Mouse (Mus musculus) c-Kit-positive CD71-positive TER-119-negative erythroid progenitor cells, embryonic 14.5 days (primary cell): ENCODE results near the gene Top2a.
"Not testable (repeated sequence)": the region's sequence is repeated elsewhere in the genome, so short reads cannot be mapped to it uniquely, and the experiment has no call there.

Source experiments
- DNase-seq: peaks from one replicate; pipeline ENCODE4 v3.0.0-alpha.2; 2013; ENCODE audit warnings: low read depth

Gene Top2a

DNA sequence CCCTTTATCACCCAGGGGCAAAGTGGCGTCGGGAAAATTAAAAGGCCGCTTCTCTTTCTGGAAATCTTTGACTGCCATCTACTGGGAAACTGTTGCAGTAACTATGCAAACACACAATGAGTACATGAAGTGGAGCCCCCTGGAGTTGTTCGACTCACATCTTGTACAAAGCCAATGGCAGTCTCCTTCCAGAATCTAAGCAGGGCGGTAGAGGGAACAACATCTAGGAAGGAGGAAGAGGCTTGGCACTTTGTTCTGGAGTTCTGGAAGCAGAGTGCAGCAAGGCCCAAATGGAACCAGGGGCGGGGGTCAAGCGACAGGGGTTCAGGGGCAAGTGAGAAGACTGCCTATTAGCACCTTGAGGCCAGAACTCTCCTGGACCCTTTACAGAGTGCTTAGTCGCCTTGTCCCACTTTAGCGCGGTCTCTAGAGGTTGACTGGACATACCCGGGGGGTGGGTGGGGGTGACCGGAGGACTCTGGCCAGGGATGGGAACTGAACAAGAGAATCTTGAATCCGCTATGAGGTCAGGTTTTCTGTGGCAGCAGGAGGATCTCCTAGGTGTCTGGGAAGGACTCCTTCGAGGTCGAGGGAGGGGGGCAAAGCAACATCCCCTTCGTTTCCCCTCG lies 16.5 kb upstream of the Top2a start:
- no peak for DNase-seq

- peak; percentile 58 for DNase-seq
Observed at GRCm38 (mm10) chr11:99039782-99040181, 15.8 kb upstream of the Top2a start.

DNA sequence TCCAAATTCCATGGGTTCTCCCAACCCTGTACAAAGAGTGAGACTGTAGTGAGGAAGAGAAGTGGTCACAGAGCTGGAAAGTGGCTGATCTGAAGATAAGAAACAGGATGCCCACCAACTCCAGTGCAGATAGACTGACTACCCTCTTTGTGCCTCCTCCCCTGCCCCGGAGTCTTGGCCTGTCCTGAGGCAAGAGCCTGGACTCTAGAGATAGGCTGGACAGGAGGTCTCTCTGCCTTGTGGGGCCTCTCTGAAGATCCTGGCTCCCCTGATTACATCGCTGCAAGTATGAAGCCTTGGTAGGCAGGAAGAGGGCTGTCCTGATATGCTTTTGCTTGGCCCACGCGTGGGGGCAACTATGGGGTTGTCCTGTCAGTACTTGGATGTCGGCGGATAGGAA lies 12.3 kb upstream of the Top2a start:
- no peak for DNase-seq

DNA sequence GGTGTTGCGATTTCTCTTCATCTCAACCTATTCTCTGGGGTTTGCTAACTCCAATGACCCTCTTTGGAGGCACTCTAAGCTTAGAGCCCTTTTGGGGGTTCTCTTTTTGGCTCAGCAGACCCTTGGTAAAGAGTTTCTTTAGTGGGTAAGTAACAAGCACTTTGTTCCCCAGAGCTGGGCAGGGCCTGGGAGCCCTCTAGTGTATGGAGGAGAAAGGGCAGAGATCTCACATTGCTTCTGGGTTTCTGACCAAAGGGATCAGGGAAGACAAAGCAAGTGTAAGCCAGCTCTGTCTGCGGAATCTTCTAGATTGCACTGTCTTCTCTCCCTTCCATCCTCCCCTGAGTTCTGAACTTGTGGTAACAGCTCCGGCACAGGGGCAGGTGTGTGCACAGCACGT lies 11.4 kb upstream of the Top2a start:
- no peak for DNase-seq

DNA sequence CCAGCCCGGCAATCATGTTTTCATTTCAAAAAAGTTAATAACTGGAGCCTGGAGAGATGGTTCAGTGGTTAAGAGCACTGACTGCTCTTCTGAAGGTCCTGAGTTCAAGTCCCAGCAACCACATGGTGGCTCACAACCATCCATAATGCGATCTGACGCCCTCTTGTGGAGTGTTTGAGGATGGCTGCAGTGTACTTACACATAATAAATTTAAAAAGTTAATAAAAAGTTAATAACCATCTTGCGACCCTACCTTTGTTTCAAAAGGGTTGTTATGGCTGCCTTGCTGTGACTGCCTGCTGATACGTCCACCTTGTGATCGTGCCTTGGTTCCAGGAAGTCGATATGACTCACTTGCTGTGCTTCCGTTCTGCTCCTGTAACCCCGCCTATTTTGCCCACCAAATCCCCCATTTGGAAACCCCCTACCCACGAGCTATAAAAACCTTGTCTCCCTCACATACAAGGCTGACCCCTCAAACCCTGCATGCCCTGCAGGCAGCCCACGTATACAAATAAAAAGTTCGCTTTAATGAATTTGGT lies 3.0 kb upstream of the Top2a start:
- DNase-seq, result no peak

- no peak for DNase-seq
Observed at GRCm38 (mm10) chr11:99025878-99026277, 1.9 kb upstream of the Top2a start.

GRCm38 (mm10) chr11:99024468-99025134 lies 612 bp upstream of the Top2a start:
- DNase-seq, result no peak

GRCm38 (mm10) chr11:99023094-99023493 lies 895 bp downstream of the Top2a start:
- DNase-seq, result no peak

DNA sequence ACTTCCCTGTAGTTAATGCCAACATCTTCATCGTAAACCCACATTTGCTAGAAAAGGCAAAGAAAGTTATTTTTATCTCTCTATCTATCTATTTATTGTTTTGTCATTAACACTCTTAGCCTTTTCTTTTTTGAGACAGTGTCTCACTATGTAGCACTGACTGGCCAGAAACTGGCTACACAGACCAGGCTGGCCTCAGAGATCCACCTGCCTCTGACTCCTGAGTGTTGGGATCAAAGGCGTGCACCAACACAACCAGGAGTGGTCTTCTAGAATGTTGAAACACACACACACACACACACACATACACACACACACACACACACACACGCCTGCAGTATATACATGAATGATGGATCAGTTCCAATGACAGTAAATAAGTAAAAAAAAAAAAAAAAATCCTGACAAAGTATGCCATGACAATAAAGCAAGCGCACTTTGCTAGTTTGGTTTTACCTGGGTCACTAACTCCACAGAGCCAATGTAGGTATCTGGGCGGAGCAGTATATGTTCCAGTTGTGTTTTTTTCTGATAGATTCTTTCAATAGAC lies 1.5 kb downstream of the Top2a start:
- DNase-seq, result no peak

DNA sequence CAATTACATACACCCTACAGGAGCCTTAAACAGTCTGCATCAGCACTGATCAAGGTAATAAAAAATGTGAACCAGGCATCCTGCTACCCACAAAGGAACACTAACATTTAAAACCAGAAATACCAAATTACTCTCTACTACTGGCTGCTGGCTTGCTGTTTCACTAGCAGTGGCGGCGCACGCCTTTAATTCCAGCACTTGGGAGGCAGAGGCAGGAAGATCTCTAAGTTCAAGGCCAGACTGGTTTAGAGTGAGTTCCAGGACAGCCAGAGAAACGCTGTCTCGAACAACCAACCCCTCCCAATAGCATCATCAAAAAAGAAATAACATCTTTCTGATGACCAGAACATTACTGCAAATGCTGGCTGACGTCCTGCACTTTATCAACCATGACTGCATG lies 4.1 kb downstream of the Top2a start:
- no peak for DNase-seq

DNA sequence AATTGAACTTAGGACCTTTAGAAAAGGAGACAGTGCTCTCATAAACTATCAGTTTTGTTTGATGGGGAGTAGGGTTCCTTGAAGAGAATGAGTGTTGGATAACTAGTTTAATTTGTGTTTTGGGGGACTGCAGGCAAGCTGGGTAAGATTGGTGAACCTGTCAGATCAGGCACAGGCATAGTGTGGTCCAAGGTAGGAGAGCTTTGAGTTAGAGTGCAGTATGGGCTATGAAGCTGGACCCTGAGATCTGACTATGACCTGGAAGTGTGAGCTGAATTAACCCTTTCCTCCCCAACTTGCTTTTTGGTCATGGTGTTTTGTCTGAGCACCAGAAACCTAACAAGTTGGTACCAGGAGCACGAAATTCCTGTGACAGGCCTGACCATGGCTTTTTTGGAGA lies 10.1 kb downstream of the Top2a start:
- DNase-seq, result no peak

DNA sequence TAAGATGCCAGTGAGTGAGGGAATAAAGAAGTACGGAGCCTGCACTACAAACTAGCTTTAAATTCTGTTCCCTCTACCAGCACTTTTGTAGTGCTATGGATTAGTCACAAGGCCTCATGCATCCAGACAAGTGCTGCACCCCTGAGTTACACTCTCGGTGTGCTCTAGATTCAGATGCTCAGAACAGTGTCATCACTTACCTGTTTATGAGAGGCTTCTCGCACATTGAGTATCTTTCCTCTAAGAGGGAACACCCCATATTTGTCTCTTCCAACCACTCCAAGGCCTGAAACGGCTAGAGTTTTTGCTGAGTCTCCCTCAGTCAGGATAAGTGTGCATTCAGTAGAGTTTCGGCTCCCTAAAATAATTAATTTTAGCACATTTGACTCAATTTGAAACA lies 13.3 kb downstream of the Top2a start:
- DNase-seq, result no peak

DNA sequence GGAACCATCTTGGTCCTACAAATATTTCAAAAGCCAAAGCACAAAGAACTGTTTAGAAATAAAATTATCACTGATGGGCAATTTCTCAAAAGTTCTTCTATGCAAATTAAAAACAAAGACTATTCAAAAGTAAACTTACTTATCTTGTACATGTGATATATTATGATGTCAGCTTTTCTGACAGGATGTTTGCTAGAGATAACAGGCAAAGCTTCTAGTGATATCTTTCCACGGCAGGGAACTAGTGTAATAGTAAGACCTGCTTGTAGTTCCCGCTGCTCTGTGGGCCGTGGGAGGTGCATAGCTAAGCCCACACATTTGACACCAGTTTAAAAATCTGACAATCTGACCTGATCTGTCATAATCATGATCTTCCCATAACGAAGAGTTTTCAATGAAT lies 13.9 kb downstream of the Top2a start:
- DNase-seq, result no peak

DNA sequence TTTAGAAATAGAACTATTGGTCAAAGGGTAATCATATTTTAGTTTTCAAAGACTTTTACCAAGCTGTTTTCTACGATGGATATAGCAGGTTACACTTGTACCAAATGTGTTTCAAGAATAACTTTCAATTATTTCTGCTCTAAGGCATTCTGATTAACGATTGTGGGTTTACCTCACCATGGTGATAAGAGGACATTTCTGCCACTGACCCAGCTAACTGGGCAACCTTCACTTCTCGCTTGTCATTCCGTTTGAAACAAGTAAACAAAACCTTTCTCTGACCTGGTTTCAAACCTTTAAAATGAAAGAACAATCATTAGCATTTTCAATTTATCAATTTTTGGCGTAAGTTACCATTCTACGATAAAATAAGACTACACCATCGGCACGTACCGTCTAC lies 17.2 kb downstream of the Top2a start:
- no peak for DNase-seq

GRCm38 (mm10) chr11:98999243-98999642 lies 24.7 kb downstream of the Top2a start:
- DNase-seq, result no peak

- DNase-seq, result no peak
Observed at GRCm38 (mm10) chr11:98998776-98999175, 25.2 kb downstream of the Top2a start.

GRCm38 (mm10) chr11:98997659-98998058 lies 26.3 kb downstream of the Top2a start:
- DNase-seq, result no peak

DNA sequence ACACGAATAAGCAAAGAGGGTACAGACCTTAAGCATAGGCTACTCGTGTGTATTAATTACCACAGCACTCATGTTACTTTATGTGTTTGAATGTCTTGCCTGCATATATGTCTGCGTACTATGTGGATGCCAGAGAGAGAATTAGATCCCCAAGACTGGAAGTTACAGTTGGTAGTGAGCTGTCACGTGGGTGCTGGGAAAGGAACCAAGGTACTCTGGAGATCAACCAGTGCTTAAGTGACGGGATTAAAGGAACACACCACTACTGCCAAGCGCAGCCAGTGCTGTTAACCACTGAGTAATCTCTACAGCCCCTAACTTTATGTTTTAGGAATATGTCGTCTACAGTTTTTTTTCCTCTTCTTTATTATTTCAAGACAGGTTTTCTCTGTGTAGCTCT lies 28.0 kb downstream of the Top2a start:
- no peak for DNase-seq

DNA sequence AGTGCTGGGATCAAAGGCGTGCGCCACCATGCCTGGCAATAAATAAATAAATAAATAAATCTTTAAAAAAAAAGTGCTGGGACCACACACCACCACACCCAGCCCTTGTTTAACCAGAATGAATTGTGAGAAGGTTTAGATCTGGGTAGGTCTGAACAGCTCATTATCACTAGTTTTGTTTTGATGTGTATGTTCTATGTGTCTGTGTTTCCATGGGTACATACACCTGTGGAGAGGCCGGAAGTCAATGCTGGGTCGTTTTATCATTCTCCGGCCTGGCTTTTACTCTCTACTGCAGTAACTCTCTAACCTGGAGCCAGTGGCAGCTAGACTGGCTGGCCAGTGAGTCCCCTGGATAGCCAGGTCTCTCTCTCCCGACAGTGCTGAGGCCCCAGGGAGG lies 33.1 kb downstream of the Top2a start:
- DNase-seq, result no peak

DNA sequence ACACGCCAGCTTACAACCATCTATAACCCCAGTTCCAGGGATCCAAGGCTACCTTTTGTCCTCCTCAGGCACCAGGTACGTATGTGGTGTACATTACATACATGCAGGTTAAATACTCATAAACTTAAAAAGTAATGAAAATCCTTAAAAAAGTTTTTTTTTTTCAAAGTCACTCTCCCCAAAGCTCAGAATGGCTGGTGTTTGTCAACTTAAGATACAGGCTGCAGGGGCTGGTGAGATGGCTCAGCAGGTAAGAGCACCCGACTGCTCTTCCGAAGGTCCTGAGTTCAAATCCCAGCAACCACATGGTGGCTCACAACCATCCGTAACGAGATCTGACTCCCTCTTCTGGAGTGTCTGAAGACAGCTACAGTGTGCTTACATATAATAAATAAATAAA lies 35.7 kb downstream of the Top2a start:
- DNase-seq, result not testable (repeated sequence)

DNA sequence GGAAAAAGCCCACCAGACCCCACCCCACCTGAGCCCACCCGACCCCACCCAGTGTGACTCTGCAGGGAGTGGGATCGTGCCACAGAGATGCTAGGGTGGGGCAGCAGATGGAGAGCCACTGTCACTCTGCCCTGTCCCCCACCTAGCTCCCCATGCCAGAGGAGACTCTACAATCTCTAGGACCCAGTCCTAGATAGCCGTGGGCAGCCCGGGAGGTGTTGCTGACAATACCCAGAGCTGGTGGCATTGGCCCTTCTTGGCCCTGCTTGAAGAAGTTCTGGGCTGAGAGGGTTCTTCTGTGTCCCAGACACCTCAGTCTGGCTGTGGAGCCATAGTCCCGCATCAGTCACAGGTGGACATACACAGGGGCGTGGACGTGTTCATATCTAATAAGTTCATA lies 38.4 kb downstream of the Top2a start:
- DNase-seq, result no peak

GRCm38 (mm10) chr11:98983551-98983950 lies 40.4 kb downstream of the Top2a start:
- no peak for DNase-seq

- no peak for DNase-seq
Observed at GRCm38 (mm10) chr11:98982773-98983133, 41.2 kb downstream of the Top2a start, which contains the start of gene Gjd3. Gene Gjd3, minus strand, starts transcription at chr11:98983016.
